Mouse (Mus musculus) cerebellum, postnatal 10 days (tissue): ENCODE measurements around the gene Tnfsf12.
"Not testable (repeated sequence)": the region's sequence is repeated elsewhere in the genome, so short reads cannot be mapped to it uniquely, and the experiment has no call there.

Source experiments
- DNase-seq, 2 experiments: peaks; one replicate each; pipeline ENCODE4 v3.0.0; 2021; ENCODE audit warnings: mixed read lengths in 2 of 2

The Tnfsf12 gene

GRCm38 (mm10) chr11:69695361-69696181 is at the start of gene Tnfsf12, which contains the start of gene Tnfsfm13:
Gene Tnfsf12 (minus strand): TSS chr11:69695849.
Gene Tnfsfm13 (minus strand): TSS chr11:69696098.
- DNase-seq, result peak; percentile 82 to 86

DNA sequence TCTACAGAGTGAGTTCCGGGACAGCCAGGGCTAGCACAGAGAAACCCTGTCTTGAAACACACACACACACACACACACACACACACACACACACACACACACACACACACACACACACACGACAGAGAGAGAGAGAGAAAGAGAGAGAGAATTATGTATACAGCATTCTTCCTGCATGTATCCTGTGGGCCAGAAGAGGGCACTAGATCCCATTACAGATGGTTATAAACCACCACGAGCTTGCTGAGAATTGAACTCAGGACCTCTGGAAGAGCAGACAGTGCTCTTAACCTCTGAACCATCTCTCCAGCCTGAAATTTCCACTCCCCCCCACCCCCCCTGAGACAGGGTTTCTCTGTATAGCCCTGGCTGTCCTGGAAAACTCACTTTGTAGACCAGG is 35.8 kb upstream of the Tnfsf12 start:
- DNase-seq, result not testable (repeated sequence)

DNA sequence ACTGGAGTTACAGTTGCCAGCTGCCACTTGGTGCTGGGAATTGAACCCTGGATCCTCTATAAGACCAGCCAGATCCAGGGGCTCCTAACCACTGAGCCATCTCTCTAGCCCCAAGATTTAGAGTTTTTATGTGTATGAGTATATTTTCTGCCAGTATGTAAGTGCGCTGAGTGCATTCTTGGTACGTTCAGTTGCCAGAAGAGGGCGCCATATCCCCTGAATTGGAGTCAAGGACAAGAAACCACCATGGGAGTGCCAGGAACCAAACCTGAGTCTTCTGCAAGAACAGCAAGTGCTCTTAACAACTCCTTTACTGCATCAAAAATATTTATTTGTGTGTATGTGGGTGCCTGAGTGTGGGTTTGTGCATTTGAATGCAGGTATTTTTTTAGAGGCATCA is 33.4 kb upstream of the Tnfsf12 start:
- DNase-seq, result peak; percentile 70 to 81

DNA sequence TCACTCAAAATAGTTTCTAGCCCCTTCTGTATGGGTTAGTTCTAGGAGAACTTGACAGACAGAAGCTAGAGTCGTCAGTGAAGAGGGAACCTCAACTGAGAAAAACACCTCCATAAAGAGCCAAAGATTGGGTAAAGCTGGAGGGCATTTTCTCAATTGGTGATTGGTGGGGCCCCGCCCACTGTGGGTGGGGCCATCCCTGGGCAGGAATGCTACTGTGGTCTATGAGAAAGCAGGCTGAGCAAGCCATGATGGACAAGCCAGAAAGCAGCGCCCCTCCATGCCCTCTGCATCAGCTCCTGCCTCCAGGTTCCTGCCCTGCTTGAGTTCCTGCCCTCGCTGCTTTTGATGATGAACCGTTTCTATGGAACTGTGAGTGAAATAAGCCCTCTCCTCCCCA is 30.3 kb upstream of the Tnfsf12 start:
- no peak for DNase-seq

- DNase-seq, result no peak
Measured at GRCm38 (mm10) chr11:69723074-69723473, 27.4 kb upstream of the Tnfsf12 start.

- DNase-seq, result no peak
Measured at GRCm38 (mm10) chr11:69720852-69721251, 25.2 kb upstream of the Tnfsf12 start.

DNA sequence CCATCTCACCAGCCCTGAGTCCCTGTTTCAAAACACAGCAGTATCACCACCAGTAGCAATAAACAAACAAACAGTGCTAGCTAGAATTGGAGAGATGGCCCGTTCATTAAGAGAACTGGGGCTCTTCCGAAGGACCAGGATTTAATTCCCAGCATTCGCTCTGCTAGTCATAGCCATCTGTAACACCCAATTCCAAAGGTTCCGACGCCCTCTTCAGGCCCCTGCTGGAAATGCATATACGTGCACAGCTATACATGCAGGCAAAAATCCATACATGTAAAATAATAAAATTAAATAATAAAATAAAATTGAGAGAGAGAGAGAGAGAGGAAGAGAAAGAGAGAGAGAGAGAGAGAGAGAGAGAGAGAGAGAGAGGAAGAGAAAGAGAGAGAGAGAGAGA is 23.8 kb upstream of the Tnfsf12 start:
- no peak for DNase-seq

DNA sequence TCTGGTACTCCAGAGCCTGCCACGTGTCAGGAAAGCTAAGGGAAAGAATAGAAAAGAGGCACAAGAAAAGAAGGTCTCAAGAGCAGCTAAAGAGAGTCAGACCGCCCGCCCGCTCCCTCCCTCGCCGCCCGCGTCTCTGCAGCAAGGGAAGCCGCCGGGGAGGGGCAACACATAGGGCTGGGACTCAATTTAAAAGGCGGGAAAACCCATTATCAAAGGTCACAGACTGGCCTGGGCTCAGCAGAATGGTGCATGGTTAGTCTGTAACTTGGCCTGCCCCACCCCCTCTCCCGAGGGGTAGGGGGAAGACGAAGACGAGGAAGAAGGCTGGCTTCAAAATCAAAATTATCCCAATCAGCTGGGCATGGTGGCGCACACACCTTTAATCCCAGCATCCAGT is 23.0 kb upstream of the Tnfsf12 start:
- no peak for DNase-seq

DNA sequence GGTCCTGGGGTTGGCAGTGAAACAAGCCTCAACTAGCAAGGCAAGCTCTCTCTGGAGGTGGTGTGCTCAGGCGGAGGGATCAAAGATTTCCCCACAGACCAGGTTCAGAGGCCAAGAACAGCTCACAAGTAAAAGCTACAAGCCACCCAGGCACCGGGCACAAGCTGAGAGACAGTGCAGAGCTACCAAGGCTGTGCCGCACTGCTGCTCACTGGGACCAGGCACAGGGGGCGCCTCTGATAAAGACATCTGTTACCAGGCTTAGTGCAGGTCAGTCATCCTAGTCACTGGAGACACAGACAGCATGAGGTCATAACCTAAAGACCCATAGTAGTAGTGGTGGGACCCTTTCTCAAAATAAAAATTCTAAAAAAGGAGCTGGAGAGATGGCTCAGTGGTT is 21.3 kb upstream of the Tnfsf12 start:
- DNase-seq, result no peak

DNA sequence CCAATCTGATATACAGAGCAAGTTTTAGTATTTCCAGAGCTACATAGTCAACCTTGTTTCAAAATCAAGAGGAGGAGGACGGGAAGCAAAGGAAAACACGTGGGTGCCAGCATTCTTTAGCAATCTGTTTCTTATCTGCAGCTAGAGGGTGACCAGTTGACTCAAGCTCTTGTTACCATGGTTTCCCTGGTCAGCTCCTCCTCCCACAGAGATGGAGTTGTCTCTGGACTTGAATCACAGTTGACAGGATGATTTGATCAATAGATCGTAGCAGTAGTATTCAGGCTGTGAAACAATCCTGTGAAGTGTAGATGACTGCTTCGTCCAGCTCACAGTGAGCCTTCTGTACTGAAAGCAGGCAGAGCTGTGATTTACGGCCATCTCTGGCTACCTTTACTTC is 20.3 kb upstream of the Tnfsf12 start:
- no peak for DNase-seq

DNA sequence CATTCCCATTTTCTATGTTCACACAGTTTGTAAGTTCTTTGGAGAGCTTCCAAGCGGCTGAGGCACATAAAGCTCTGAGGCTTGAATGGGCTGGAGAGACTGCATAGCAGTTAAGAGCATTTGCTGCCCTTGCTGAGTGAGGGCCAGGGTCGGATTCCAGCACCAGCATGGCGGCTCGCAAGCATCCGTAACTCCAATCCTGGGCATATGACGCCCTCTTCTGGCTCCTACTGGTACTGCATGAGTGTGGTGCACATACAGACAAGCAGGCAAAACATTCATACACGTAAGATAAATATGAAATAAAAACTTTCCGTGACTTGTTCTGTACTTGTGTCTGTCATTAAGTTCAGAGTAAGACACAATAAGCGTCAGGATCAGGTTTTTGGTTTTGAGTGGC is 19.8 kb upstream of the Tnfsf12 start:
- peak; percentile 47 to 65 for DNase-seq

DNA sequence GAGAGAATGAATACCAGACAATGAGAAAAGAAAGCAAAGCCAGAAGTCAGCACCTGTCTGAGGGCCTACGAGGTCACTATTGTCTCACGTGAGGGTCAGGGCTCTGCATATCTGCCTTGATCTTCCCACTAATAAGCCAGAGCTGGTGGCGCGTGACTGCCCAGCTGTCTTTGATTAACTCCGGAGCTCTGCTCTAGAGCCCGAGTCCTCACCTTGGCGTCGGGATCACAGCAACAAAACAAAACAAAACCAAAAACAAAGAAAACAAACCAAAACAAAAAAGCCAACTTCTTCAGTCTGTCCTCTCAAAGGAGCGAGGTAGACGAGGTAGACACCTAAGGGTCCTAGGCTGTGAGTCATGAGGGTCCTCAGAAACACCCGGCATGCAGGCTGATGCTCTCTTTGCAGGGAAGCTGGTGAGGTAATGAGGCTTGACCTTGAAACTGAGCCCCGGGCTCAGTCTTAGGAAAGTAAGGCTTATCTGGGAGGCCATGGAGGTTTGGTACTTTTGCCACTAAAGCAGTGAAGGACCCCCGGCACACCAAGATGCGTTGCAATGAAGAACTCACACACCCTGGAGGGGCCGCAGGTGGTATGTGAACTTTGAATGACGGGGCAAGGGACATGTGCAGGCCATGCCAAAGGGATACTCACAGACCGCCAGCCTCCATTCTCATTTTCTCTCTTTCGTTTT is 19.1 kb upstream of the Tnfsf12 start:
- no peak for DNase-seq

GRCm38 (mm10) chr11:69712954-69713672 is 17.5 kb upstream of the Tnfsf12 start:
- no peak for DNase-seq

DNA sequence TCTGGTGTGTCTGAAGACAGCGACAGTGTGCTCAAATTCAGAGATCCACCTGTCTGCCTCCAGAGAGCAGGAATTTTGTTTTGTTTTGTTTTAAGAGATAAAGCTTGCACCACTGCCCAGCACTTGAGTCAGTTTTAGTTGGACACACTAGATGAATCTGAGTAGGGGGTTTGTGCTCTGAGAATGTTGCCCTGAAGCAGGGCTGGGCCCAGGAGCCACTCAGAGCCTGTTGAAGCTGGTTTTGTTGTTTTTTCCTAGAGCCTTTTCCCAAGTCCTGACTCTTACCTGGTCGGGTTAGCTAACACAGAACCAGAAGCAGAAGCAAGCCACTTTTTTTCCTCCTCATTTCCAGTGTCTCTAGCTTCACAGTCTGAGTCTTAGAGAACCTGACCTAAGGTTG is 15.4 kb upstream of the Tnfsf12 start:
- no peak for DNase-seq

DNA sequence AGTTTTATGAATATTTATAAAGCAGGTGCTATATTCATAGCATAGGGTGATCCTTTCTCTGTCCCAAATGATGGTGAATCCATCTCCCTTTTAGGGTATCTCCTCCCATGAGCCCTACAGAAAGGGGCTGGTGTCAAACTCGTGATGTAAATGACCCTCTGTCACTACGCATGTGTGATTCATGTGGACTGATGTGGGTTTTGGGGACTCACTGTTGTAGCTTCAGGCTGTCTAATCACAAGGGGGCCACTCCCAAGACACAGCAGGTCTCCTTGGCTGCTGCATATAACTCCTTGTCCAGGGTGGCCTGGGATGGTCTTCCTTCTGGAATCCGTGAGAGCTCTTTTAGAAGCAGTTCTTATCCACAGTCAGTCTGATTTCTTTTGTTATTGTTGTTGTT is 14.8 kb upstream of the Tnfsf12 start:
- DNase-seq, result no peak

- DNase-seq, result peak; percentile 30 to 39
Measured at GRCm38 (mm10) chr11:69709554-69710446, 14.2 kb upstream of the Tnfsf12 start.

DNA sequence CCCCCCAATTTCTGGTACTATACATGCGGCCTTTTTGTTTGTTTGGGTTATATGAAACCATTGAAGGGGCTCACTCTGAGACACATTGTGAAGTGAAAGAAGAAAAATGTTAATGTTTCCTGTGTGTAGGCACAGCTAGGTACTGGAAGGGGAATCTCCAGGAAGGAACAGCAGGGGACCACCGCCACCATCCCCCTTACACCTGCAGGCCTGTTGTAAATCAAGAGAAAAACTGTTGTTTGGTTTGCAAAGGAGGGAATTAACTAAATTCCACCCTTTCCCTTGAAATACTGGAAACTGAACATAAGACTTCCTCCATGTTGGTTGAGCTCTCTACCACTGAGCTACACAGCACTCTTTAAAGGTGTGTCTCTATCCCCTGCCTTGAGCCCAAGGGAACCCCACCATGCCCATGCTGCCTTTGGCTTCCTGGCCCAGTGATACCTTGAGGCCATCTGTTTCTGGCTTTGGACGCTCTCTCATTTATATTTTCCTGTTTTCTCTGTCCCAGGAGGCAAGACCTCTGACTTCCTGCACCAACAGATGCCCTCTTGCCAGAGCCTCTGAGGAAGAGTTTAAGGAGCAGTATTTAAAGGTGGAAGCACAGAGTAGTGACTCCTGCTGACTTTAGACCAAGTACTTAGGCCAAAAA is 13.1 kb upstream of the Tnfsf12 start:
- DNase-seq, result peak; percentile 9 to 27

GRCm38 (mm10) chr11:69707873-69708381 is 12.3 kb upstream of the Tnfsf12 start:
- DNase-seq, result no peak

- no peak for DNase-seq
Measured at GRCm38 (mm10) chr11:69707480-69707847, 11.8 kb upstream of the Tnfsf12 start.

DNA sequence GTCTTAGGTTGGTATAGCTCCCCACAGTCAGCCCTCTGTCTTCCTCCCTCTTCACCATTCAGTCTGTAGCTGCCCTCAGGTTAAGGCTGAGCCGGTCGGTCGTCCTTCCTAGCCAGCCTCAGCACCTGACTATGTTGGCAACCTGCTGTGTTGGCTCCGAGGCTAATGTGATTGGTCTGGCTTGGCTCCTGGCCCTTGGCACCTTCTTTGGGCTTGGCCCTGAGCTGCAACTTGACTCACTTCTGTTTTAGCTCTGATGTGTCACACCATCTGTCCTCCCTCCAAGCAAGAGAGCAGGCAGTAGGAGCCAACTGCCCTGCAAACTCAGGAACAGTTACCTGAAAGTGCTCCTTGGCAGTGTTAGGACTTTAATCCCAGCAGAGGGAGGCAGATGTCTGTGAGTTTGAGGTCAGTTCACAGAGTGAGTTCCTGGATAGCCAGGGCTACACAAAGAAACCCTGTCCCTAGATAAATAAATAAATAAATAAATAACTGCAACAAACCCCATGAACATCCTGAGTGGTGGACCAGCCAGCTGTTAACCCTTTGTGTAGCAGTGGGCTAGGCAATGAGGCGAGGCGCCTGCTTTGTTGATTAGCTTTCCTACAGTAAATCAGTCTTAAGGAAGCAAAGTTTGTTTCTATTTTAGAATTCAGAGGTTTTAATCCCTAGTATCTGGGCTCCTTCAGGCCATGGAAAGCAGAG is 11.3 kb upstream of the Tnfsf12 start:
- DNase-seq, result peak; percentile 99

GRCm38 (mm10) chr11:69704613-69705010 is 9.0 kb upstream of the Tnfsf12 start:
- no peak for DNase-seq
